In the genomic region with DNA sequence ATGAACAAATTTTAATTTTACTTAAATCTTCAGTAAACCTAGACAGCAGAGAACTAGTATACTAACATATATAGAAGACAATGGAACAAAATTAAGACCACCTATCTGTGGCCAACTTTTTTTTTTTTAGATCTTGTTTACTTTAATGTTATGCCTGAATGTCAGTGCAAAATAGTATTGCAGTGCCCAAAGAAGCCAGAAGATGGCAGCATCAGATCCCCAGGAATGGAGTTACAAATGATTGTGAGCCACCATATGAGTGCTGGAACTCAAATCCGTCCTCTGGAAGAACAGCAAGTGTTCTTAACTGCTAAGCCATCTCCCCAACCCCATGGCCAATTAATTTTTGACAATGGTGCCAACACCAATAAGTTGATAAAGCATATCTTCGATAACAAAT, we compare ENCODE assay signal across 9 mouse cellular contexts. TPM values are rescaled to one million over a fixed set of nuclear protein-coding genes. Genes with fewer than 3 reads are reported as not detected.
A peak's percentile ranks its signal among the peaks of the same experiment; 100 is the strongest.
DNase-seq lines count a peak whose midpoint lies in the region; ATAC-seq and TF ChIP-seq lines count a peak whose summit lies in the region.
"Had no signal": no experiment of that assay in that cellular context is flagged by ENCODE, and none has a peak within 500 bp of the region (broad histone marks: within the 10 kb centered on the region; RNA-seq: fewer than 3 reads in every experiment).

No protein-coding gene starts in this region.

- DNase-seq in A20 (ENCODE audit: low read depth, low spot score) = peak; percentile 62
- DNase-seq in MN1 (ENCODE audit: low spot score) = peak; percentile 30
- peak; percentile 38 to 67 for DNase-seq in kidney, postnatal 36 days
- peak; percentile 65 for DNase-seq in retina, postnatal 1 day

- no peaks in the 10 kb centered on the region for H3K4me1 ChIP-seq in intestine, postnatal 0 days (replicated peaks; ENCODE audit: control insufficient read depth, insufficient read depth, low read length)
- no peaks in the 10 kb centered on the region for H3K4me1 ChIP-seq in intestine, embryonic 16.5 days (ENCODE audit: control insufficient read depth, insufficient read depth, low read length)
- H3K4me1 ChIP-seq in cortical plate, adult 2 months (ENCODE audit: control insufficient read depth, insufficient read depth, low read length) = no peaks in the 10 kb centered on the region
- H3K4me1 ChIP-seq in forebrain, embryonic 13.5 days = no peaks in the 10 kb centered on the region
- H3K4me1 ChIP-seq: embryonic facial prominence, embryonic 13.5 days had no signal

- H3K4me2 ChIP-seq in intestine, postnatal 0 days (replicated peaks; ENCODE audit: low read depth) = no peak overlapping the region
- H3K4me2 ChIP-seq in intestine, embryonic 16.5 days (ENCODE audit: low read depth, low read length) = no peak overlapping the region
- no peak overlapping the region for H3K4me2 ChIP-seq in forebrain, embryonic 13.5 days
- H3K4me2 ChIP-seq: embryonic facial prominence, embryonic 13.5 days had no signal

- no peak for ATAC-seq in intestine, postnatal 0 days
- ATAC-seq in intestine, embryonic 16.5 days = no peak
- no peak for ATAC-seq in forebrain, embryonic 13.5 days

- no peak overlapping the region for H3K4me3 ChIP-seq in intestine, postnatal 0 days (ENCODE audit: low read depth, low read length)
- H3K4me3 ChIP-seq in intestine, embryonic 16.5 days (ENCODE audit: low read length) = no peak overlapping the region
- no peak overlapping the region for H3K4me3 ChIP-seq in cortical plate, adult 2 months (ENCODE audit: insufficient read depth, low read length)
- H3K4me3 ChIP-seq in forebrain, embryonic 13.5 days = no peak overlapping the region
- H3K4me3 ChIP-seq: embryonic facial prominence, embryonic 13.5 days had no signal

- peak; percentile 76 for TF ChIP-seq CTCF in intestine, postnatal 0 days (IDR thresholded peaks at IDR 0.05; ENCODE audit: low read depth)
- TF ChIP-seq CTCF in cortical plate, adult 2 months (IDR thresholded peaks at IDR 0.05; ENCODE audit: extremely low read depth, insufficient read depth, low read length) = peak; percentile 28; the same call in 1 of the 2 replicates

- H3K27me3 ChIP-seq in intestine, postnatal 0 days (replicated peaks; ENCODE audit: control insufficient read depth, insufficient read depth, low read length) = no peaks in the 10 kb centered on the region
- no peaks in the 10 kb centered on the region for H3K27me3 ChIP-seq in intestine, embryonic 16.5 days (replicated peaks; ENCODE audit: control insufficient read depth, insufficient read depth, low read length)
- no peaks in the 10 kb centered on the region for H3K27me3 ChIP-seq in forebrain, embryonic 13.5 days
- H3K27me3 ChIP-seq: embryonic facial prominence, embryonic 13.5 days had no signal

- H3K27ac ChIP-seq in intestine, postnatal 0 days (ENCODE audit: low read depth, low read length) = no peak overlapping the region
- no peak overlapping the region for H3K27ac ChIP-seq in intestine, embryonic 16.5 days (ENCODE audit: low read length)
- H3K27ac ChIP-seq in cortical plate, adult 2 months (ENCODE audit: insufficient read depth, low read length) = no peak overlapping the region
- H3K27ac ChIP-seq in forebrain, embryonic 13.5 days = no peak overlapping the region
- H3K27ac ChIP-seq: embryonic facial prominence, embryonic 13.5 days had no signal

- H3K36me3 ChIP-seq in intestine, postnatal 0 days (ENCODE audit: control insufficient read depth, insufficient read depth) = no peaks in the 10 kb centered on the region
- H3K36me3 ChIP-seq in intestine, embryonic 16.5 days (ENCODE audit: control insufficient read depth, insufficient read depth, low read length) = no peaks in the 10 kb centered on the region
- H3K36me3 ChIP-seq in forebrain, embryonic 13.5 days (ENCODE audit: poor library complexity, severe bottlenecking) = no peaks in the 10 kb centered on the region
- H3K36me3 ChIP-seq: embryonic facial prominence, embryonic 13.5 days had no signal

- TF ChIP-seq POLR2A in cortical plate, adult 2 months (IDR thresholded peaks at IDR 0.05; ENCODE audit: extremely low read depth, insufficient read depth, low read length) = no peak

- no peak overlapping the region for H3K9ac ChIP-seq in intestine, postnatal 0 days (ENCODE audit: low read depth, low read length)
- no peak overlapping the region for H3K9ac ChIP-seq in intestine, embryonic 16.5 days (ENCODE audit: low read depth, low read length)
- H3K9ac ChIP-seq in forebrain, embryonic 13.5 days = no peak overlapping the region
- H3K9ac ChIP-seq: embryonic facial prominence, embryonic 13.5 days had no signal

- WGBS in intestine, postnatal 0 days = 54% methylated on average over 2 of the region's 2 CpGs
- WGBS in intestine, embryonic 16.5 days = 39% methylated on average over 2 of the region's 2 CpGs
- 33% methylated on average over 2 of the region's 2 CpGs for whole genome bisulfite sequencing in forebrain, embryonic 13.5 days

- H3K9me3 ChIP-seq in intestine, postnatal 0 days (ENCODE audit: control insufficient read depth) = no peaks in the 10 kb centered on the region
- H3K9me3 ChIP-seq in intestine, embryonic 16.5 days (ENCODE audit: control insufficient read depth, low read length) = no peaks in the 10 kb centered on the region
- no peaks in the 10 kb centered on the region for H3K9me3 ChIP-seq in forebrain, embryonic 13.5 days (replicated peaks)
- H3K9me3 ChIP-seq: embryonic facial prominence, embryonic 13.5 days had no signal

RNA-seq across cellular contexts. Expression of a gene that starts 40.6 kb away (rescaled TPM):
- 233 and 235 TPM in 2 replicates for polyA plus RNA-seq in intestine, postnatal 0 days (2015; fragmentation: Nextera tagmentation; extraction: Ambion mirVana)
- 909 and 942 TPM in 2 replicates for polyA plus RNA-seq in intestine, embryonic 16.5 days (2015; fragmentation: Nextera tagmentation; extraction: Ambion mirVana)
- 121 and 125 TPM in 2 replicates for polyA plus RNA-seq in cortical plate, adult 2 months (2012; rRNA removed)
- polyA plus RNA-seq in forebrain, embryonic 13.5 days (2015; fragmentation: Nextera tagmentation; extraction: Ambion mirVana) = 266 and 278 TPM in 2 replicates
